Mouse (Mus musculus): ENCODE results near the gene Ppm1l. TPM values are rescaled to one million over a fixed set of nuclear protein-coding genes. Genes with fewer than 3 reads are reported as not detected.

The Ppm1l gene
- polyA plus RNA-seq, 1 experiment from 2014 or later = 9.6 TPM

GRCm38 (mm10) chr3:69511881-69512280 lies 195.2 kb downstream of the Ppm1l start:
- Histone ChIP-seq H3K27ac (no peak overlapping the region), H3K9me3 (no peaks in the 10 kb centered on the region), H3K4me2 (no peak overlapping the region), H3K36me3 (no peaks in the 10 kb centered on the region), H3K9ac (no peak overlapping the region), H3K4me3 (no peak overlapping the region), H3K4me1 (peaks cover 12% of the 10 kb centered on the region; the same call in 1 of the 2 replicates), H3K27me3 (no peaks in the 10 kb centered on the region)
- no peak for ATAC-seq (ENCODE audit: insufficient number of reproducible peaks, low FRiP score, low TSS enrichment, low read depth)
- WGBS = 35% methylated on average over 7 of the region's 7 CpGs

GRCm38 (mm10) chr3:69512402-69512801 lies 195.7 kb downstream of the Ppm1l start:
- no peak overlapping the region for H3K4me2 ChIP-seq
- no peaks in the 10 kb centered on the region for H3K36me3 ChIP-seq
- no peaks in the 10 kb centered on the region for H3K27me3 ChIP-seq
- WGBS = 24% methylated on average over 7 of the region's 7 CpGs
- H3K4me1 ChIP-seq = peaks cover 12% of the 10 kb centered on the region; the same call in 1 of the 2 replicates
- ATAC-seq (ENCODE audit: insufficient number of reproducible peaks, low FRiP score, low TSS enrichment, low read depth) = no peak
- H3K9me3 ChIP-seq = no peaks in the 10 kb centered on the region
- no peak overlapping the region for H3K4me3 ChIP-seq
- no peak overlapping the region for H3K27ac ChIP-seq
- H3K9ac ChIP-seq = no peak overlapping the region

GRCm38 (mm10) chr3:69515730-69516350 lies 199.2 kb downstream of the Ppm1l start:
- H3K27ac ChIP-seq = no peak overlapping the region
- no peak overlapping the region for H3K4me2 ChIP-seq
- no peak for ATAC-seq (ENCODE audit: insufficient number of reproducible peaks, low FRiP score, low TSS enrichment, low read depth)
- no peaks in the 10 kb centered on the region for H3K36me3 ChIP-seq
- WGBS = 51% methylated on average over 13 of the region's 13 CpGs
- H3K9ac ChIP-seq = no peak overlapping the region
- H3K4me1 ChIP-seq = peaks cover 31% of the 10 kb centered on the region
- no peaks in the 10 kb centered on the region for H3K9me3 ChIP-seq
- no peak overlapping the region for H3K4me3 ChIP-seq
- no peaks in the 10 kb centered on the region for H3K27me3 ChIP-seq

- H3K36me3 ChIP-seq = no peaks in the 10 kb centered on the region
- H3K27me3 ChIP-seq = no peaks in the 10 kb centered on the region
- 42% methylated on average over 9 of the region's 9 CpGs for WGBS
- H3K4me1 ChIP-seq = peaks cover 27% of the 10 kb centered on the region
- peak overlapping the region; percentile 54 for H3K27ac ChIP-seq
- H3K9ac ChIP-seq = no peak overlapping the region
- H3K4me2 ChIP-seq = no peak overlapping the region
- no peaks in the 10 kb centered on the region for H3K9me3 ChIP-seq
- peak; percentile 24; the same call in 1 of the 2 replicates for ATAC-seq (ENCODE audit: insufficient number of reproducible peaks, low FRiP score, low TSS enrichment, low read depth)
- H3K4me3 ChIP-seq = no peak overlapping the region
These were observed 202.5 kb downstream of the Ppm1l start for GRCm38 (mm10) chr3:69519188-69519587.

- H3K36me3 ChIP-seq = no peaks in the 10 kb centered on the region
- no peak overlapping the region for H3K4me3 ChIP-seq
- no peak for ATAC-seq (ENCODE audit: insufficient number of reproducible peaks, low FRiP score, low TSS enrichment, low read depth)
- peaks cover 34% of the 10 kb centered on the region for H3K4me1 ChIP-seq
- no peak overlapping the region for H3K4me2 ChIP-seq
- no peak overlapping the region for H3K9ac ChIP-seq
- H3K27me3 ChIP-seq = no peaks in the 10 kb centered on the region
- H3K27ac ChIP-seq = peak overlapping the region; percentile 54
- no peaks in the 10 kb centered on the region for H3K9me3 ChIP-seq
- 48% methylated on average over 21 of the region's 21 CpGs for WGBS
These were observed 203.3 kb downstream of the Ppm1l start for GRCm38 (mm10) chr3:69519789-69520558.

GRCm38 (mm10) chr3:69522270-69522669 lies 205.6 kb downstream of the Ppm1l start:
- Histone ChIP-seq H3K27me3 (no peaks in the 10 kb centered on the region), H3K27ac (no peak overlapping the region), H3K36me3 (no peaks in the 10 kb centered on the region), H3K9me3 (no peaks in the 10 kb centered on the region), H3K4me1 (peaks cover 28% of the 10 kb centered on the region), H3K9ac (no peak overlapping the region), H3K4me2 (no peak overlapping the region), H3K4me3 (no peak overlapping the region)
- ATAC-seq (ENCODE audit: insufficient number of reproducible peaks, low FRiP score, low TSS enrichment, low read depth) = no peak
- 91% methylated on average over 3 of the region's 3 CpGs for WGBS

GRCm38 (mm10) chr3:69524356-69525071 lies 207.9 kb downstream of the Ppm1l start:
- Histone ChIP-seq H3K9ac (no peak overlapping the region), H3K4me2 (no peak overlapping the region), H3K27me3 (no peaks in the 10 kb centered on the region), H3K9me3 (no peaks in the 10 kb centered on the region), H3K4me3 (no peak overlapping the region), H3K36me3 (no peaks in the 10 kb centered on the region), H3K4me1 (peaks cover 21% of the 10 kb centered on the region), H3K27ac (peak overlapping the region; percentile 59; the same call in 1 of the 2 replicates)
- no peak for ATAC-seq (ENCODE audit: insufficient number of reproducible peaks, low FRiP score, low TSS enrichment, low read depth)
- WGBS = 50% methylated on average over 8 of the region's 8 CpGs

- WGBS = 36% methylated on average over 8 of the region's 8 CpGs
These were observed 208.4 kb downstream of the Ppm1l start for GRCm38 (mm10) chr3:69525072-69525529.

GRCm38 (mm10) chr3:69527384-69527783 lies 210.7 kb downstream of the Ppm1l start:
- Histone ChIP-seq H3K9ac (no peak overlapping the region), H3K4me3 (no peak overlapping the region), H3K4me1 (peaks cover 9% of the 10 kb centered on the region; the same call in 1 of the 2 replicates), H3K27me3 (no peaks in the 10 kb centered on the region), H3K4me2 (no peak overlapping the region), H3K9me3 (no peaks in the 10 kb centered on the region), H3K36me3 (no peaks in the 10 kb centered on the region), H3K27ac (no peak overlapping the region)
- WGBS = 66% methylated on average over 1 of the region's 1 CpGs
- ATAC-seq (ENCODE audit: insufficient number of reproducible peaks, low FRiP score, low TSS enrichment, low read depth) = no peak

More at GRCm38 (mm10) chr3:69525072-69525529, 208.4 kb downstream of the Ppm1l start:
- Histone ChIP-seq H3K36me3 (no peaks in the 10 kb centered on the region), H3K4me3 (no peak overlapping the region), H3K9ac (no peak overlapping the region), H3K27ac (peak overlapping the region; percentile 59; the same call in 1 of the 2 replicates), H3K4me1 (peaks cover 15% of the 10 kb centered on the region), H3K9me3 (no peaks in the 10 kb centered on the region), H3K27me3 (no peaks in the 10 kb centered on the region), H3K4me2 (no peak overlapping the region)
- ATAC-seq (ENCODE audit: insufficient number of reproducible peaks, low FRiP score, low TSS enrichment, low read depth) = no peak

GRCm38 (mm10) chr3:69529576-69529975 lies 212.9 kb downstream of the Ppm1l start:
- WGBS = 72% methylated on average over 7 of the region's 7 CpGs
- no peak overlapping the region for H3K9ac ChIP-seq
- no peak overlapping the region for H3K27ac ChIP-seq
- H3K9me3 ChIP-seq = no peaks in the 10 kb centered on the region
- no peak for ATAC-seq (ENCODE audit: insufficient number of reproducible peaks, low FRiP score, low TSS enrichment, low read depth)
- H3K4me2 ChIP-seq = no peak overlapping the region
- H3K4me3 ChIP-seq = no peak overlapping the region
- no peaks in the 10 kb centered on the region for H3K27me3 ChIP-seq
- H3K4me1 ChIP-seq = peaks cover 6% of the 10 kb centered on the region; the same call in 1 of the 2 replicates
- no peaks in the 10 kb centered on the region for H3K36me3 ChIP-seq

- 77% methylated on average over 9 of the region's 9 CpGs for WGBS
- Histone ChIP-seq H3K27me3 (no peaks in the 10 kb centered on the region), H3K4me3 (no peak overlapping the region), H3K4me1 (peaks cover 10% of the 10 kb centered on the region), H3K9ac (no peak overlapping the region), H3K9me3 (no peaks in the 10 kb centered on the region), H3K36me3 (no peaks in the 10 kb centered on the region), H3K27ac (no peak overlapping the region), H3K4me2 (no peak overlapping the region)
- no peak for ATAC-seq (ENCODE audit: insufficient number of reproducible peaks, low FRiP score, low TSS enrichment, low read depth)
These were observed 214.8 kb downstream of the Ppm1l start for GRCm38 (mm10) chr3:69531511-69531910.

- no peak overlapping the region for H3K9ac ChIP-seq
- no peaks in the 10 kb centered on the region for H3K9me3 ChIP-seq
- no peak for ATAC-seq (ENCODE audit: insufficient number of reproducible peaks, low FRiP score, low TSS enrichment, low read depth)
- no peaks in the 10 kb centered on the region for H3K36me3 ChIP-seq
- WGBS = 69% methylated on average over 4 of the region's 4 CpGs
- no peak overlapping the region for H3K4me3 ChIP-seq
- H3K27me3 ChIP-seq = no peaks in the 10 kb centered on the region
- no peak overlapping the region for H3K4me2 ChIP-seq
- no peak overlapping the region for H3K27ac ChIP-seq
- H3K4me1 ChIP-seq = peaks cover 19% of the 10 kb centered on the region
These were observed 216.0 kb downstream of the Ppm1l start for GRCm38 (mm10) chr3:69532687-69533086.
